Mouse (Mus musculus): ENCODE data around the gene Mdga1. TPM values are rescaled to one million over a fixed set of nuclear protein-coding genes. Genes with fewer than 3 reads are reported as not detected.

The Mdga1 gene
- total RNA-seq, 2 experiments from 2014 or later: 58.1 to 60.2 TPM

DNA sequence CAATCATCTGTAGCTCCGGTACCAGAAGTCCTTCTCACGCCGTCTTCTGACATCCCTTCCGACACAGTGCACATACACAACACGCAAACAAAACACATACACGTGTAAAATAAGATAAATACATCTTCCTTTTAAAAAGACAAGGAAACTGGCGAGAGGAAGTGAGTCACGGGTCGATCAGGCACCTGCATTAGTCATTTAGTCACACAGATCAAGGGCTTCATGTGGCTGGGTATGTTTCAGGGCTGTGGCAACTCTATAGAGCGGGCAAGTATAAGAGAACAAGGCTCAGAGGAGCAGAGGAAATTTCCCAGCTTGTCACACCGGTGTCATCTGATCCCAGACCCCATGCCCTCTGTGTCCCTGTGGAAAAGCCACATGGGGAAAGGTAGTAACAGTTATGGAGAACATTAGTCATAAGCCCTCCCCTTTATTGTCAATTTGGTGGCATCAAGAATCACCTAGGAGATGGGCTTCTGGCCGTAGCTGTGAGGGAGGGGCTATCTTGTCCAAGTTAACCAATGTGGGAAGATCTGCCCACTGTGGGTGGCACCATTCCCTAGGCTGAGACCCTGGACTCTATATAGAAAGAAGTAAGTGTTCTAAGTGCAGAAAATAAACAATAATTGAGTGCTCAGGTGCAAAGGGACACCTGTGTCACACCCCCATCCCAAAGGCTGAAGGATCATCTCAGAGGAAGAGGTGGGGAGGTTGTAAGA lies 35.6 kb downstream of the Mdga1 start:
- intact Hi-C loops (cut with DNase I): no loop called here
- no peak for DNase-seq (ENCODE audit: extremely low spot score in 1 of 2, low spot score in 2 of 2)

DNA sequence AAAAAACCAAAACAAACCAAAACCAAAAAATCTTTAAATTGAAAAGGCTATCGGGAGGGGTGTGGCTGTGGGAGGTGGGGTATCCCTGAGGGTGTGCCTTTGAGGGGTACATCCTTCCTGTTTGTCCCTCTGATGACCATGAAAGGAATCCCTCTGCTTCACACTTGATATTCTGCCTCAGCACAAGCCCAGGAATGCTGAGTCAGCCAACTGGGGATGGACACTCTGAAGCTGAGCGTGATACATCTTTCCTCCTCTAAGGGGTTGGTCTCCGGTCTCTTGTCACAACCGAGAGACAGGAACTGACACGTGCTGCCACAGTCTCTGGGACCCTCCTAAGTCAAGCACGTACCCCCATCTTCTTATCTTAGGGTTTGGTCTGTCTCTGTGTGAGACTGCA lies 37.1 kb downstream of the Mdga1 start:
- intact Hi-C loops (cut with DNase I): no loop called here
- no peak for DNase-seq (ENCODE audit: extremely low spot score in 1 of 2, low spot score in 2 of 2)

DNA sequence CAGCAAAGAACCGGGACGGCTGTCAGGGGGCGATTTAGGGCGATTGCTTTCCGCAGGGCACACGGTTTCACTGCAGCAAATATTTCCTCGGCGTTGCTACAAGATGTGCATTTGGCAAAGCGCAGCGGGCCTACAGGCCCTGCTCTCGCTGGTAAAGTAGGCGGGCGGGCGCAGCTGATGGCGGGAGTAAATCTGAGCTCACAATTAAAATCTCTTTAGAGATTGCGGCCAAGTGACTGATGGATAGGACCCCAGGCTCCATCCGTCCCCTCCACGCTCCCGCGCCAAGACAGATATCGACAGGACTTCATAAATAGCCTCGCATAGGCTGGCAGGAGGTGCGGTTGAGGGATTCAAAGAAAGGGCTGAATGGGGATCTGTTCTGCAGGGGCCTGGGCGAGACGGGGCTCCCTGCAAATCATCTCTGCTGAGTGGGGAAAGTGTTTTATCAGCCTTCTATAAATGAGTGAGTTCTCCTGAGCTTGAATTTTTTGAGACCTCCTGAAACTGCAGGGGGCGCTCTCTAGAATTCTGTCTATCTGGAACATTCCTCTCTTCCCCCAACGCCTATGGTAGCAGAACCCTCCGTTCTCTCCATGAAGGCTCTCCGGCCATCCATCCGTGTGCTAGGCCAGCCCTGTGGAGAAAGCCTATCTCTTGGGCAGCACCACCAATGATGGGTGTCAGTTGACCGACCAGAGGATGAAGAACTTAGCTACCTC lies 38.5 kb downstream of the Mdga1 start:
- no peak for DNase-seq (ENCODE audit: extremely low spot score in 1 of 2, low spot score in 2 of 2)
- intact Hi-C loops (cut with DNase I): no loop called here

DNA sequence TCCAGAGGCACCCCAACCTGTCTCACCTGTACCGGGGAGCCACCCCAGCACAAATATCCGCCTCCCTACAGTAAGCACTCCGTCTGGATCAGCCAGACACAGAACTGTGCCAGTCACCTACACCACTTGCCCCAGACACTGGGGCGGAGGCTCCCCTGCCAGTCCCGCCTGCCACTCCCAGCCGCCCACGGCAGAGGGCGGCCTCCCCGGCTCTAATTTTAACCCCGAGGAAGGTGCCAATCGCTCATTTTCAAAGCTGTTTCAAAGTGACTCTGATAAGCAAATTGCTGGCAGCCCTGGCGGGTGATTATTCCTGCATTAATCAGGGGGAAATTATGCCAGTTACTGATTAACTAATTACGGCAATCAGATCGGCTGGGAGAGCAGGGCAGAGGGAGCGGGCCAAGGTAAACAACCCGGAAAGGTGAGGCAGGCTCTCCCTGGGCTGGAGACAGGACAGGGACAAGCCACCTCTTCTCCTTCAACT lies 41.1 kb downstream of the Mdga1 start:
- DNase-seq (ENCODE audit: extremely low spot score in 1 of 2, low spot score in 2 of 2): no peak
- intact Hi-C loops (cut with DNase I): no loop called here

DNA sequence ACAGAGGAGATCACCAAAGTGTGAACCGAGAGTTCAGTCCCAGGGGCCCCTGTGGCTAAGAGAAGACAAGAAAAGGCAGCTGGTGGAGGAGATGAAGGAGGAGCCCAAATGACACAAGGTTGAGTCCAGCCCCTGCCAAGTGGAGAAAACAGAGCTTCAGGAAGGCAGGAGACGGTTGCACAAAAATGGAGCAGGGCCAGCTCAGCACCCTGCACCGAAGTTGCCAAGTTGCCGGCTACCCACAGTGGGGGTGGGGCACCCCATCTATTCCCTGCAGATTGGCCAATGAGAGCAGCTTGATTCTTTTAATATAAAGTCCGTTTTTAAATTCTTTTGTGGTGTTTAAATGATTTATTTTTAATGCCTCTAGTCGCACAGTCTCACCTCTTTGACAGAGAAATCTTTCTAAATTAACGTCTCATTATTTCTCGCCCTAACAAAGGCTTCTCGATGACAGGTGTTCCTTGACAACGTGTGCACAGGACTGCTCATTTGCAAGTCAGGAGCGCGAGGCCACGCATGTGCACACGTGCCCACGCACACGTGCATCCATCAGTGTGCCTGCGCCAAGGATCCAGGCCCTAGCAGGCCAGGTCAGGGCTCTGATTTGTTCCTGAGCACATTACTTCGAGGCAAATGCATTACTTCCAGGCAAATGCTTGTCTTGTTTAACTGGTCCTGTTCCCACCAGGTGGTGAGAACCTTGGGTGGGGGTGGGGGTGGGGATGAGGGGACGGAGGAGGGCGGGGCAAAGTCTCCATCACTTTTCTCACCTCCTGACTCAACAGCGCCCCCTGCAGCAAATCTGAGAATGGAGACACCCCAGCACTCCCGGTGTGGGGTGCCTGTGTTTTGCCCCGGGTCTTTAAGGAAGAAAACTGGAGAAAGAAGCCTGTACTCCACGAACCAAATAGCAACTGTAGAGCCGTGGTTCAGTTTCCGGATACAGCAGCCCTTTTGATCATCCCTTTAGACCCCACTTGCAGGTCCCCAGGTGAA lies 44.0 kb downstream of the Mdga1 start:
- DNase-seq (ENCODE audit: extremely low spot score in 1 of 2, low spot score in 2 of 2): no peak
- intact Hi-C loops (cut with DNase I): no loop called here

DNA sequence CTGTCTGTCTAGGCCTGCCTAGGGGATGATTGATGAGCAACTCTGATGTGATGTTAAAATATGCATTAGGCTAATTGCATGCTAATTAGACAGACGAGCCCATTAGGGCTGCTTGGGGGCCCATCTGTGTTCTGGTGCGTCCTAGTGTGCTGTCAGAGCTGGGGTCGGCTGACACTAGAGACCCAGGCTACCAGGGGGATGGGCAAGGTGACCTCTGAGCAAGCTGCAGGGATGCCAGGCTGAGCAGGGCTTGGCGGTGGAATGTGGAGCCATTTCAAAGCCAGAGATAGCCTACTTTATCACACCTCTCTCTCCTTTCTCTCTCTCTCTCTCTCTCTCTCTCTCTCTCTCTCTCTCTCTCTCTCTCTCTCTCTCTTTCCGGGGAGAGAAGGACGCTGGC lies 49.8 kb downstream of the Mdga1 start:
- no peak for DNase-seq (ENCODE audit: extremely low spot score in 1 of 2, low spot score in 2 of 2)
- intact Hi-C loops (cut with DNase I): no loop called here

DNA sequence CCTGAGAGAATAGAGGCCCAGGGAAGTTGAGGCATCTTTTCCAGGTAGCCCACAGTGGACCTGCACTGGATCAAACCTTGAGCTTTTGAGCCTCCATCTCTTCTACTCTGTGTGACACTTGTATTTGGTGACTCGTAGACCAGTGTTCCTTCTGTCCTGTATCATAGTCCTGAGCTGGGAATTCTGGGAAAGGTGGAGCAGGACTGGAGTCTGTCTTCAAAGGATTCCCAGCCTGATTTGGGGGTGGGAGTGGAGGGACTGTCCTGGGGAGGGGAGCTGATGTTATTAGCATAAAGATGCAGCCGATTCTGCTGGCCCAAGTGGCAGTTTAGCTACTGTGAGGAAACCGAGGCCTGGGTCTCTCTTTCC lies 50.4 kb downstream of the Mdga1 start:
- intact Hi-C loops (cut with DNase I): no loop called here
- no peak for DNase-seq (ENCODE audit: extremely low spot score in 1 of 2, low spot score in 2 of 2)

DNA sequence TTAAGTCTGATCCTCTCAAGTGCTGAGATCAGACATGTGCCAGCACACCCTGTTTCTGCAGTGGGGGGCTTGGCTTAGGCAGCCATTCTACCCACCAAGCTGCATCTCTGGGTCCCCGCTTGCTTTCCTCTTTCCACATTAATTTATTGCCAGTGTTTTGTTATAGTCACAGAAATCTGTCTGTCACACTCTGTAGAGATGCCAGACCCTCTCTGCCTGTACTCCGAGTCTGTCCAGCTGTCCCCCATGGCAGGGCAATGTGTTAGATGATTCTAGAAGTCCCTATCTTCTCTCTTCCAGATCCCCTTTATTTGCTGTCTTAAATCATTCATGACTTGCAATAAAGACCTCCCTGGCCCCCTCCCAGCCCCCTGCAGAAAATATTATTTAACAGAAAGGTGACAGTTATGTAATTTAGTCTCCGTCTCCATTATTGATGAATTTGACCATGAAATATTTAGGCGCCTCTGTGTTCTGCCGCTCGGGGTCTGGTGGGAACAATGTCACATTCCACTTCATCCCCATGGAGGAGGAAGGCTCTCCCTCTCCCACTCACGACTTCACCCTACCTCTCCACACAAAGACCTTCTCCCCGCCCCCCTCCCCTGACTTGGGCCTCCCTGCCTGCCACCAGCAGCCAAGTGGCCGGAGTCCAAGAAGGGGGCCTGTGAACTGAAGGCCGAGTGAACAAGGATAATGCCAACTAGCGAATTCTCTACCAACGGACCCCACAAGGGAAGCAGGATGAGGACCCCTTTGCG lies 50.9 kb downstream of the Mdga1 start:
- intact Hi-C loops (cut with DNase I): no loop called here
- DNase-seq (ENCODE audit: extremely low spot score in 1 of 2, low spot score in 2 of 2): no peak

DNA sequence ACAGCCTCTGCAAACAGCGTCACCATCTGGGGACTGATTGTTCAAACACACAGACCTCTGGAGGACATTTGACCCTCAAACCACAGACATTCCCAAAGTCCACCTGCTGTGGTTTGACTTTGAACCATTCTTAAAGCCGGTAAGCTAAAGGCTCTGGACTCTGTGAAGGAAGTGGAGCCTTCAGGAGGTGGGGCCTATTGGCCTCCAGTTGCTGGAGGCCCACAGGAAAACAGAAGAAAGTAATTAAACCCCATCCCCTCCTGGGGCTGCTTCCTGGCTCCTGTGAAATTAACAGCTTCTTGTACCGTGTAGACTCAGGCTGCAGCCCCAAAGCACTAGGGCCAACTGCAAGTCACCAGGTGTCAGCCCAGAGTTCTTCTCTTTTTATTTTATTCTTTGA lies 52.9 kb downstream of the Mdga1 start:
- no peak for DNase-seq (ENCODE audit: extremely low spot score in 1 of 2, low spot score in 2 of 2)
- intact Hi-C loops (cut with DNase I): no loop called here

DNA sequence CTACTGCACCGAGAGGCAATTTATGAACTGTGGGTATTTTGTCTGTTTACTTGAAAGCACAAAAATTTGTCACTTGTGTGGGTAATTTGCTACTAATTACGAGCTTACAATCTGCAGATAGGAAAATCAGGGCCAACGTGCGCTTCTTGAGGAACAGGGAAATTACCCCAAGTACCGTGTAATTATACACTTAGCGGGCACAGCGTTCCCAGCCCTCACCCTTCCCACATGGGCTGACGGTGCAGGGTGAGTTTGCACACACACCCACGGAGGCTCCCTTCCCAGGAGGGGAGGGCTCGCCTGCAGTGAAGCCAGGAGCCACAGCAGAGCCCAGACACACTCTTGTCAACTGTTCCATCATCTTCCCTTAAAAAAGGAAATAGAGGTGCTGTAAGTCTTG lies 54.1 kb downstream of the Mdga1 start:
- no peak for DNase-seq (ENCODE audit: extremely low spot score in 1 of 2, low spot score in 2 of 2)
- intact Hi-C loops (cut with DNase I): no loop called here

DNA sequence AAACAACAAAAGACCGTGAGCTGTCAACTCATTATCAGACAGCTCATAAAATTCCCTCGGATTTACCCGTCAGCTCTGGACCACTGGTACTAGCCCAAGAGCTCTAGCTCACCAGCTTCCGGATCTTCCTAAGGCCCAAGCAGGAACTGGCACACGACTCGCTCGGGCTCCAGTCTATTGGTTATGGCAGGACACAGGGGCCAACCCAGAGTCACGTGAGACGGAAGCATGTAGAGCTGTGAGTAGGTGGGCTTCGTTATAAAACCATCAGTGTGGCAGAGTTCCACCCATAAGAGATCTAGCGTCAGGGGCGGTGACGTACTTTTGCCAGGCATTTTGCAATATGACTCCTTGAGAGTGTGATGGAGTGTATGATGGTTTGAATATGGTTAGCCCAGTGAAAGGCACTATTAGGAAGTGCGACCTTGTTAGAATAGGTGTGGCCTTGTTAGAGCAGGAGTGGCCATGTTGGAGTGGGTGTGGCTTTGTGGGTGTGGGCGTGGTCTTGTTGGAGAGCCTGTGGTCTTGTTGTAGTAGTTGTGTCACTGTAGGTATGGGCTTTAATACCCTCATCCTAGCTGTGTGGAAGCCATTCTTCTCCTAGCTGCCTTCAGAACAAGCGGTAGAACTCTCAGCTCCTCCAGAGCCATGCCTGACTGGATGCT lies 56.5 kb downstream of the Mdga1 start:
- no peak for DNase-seq (ENCODE audit: extremely low spot score in 1 of 2, low spot score in 2 of 2)
- intact Hi-C loops (cut with DNase I): no loop called here

DNA sequence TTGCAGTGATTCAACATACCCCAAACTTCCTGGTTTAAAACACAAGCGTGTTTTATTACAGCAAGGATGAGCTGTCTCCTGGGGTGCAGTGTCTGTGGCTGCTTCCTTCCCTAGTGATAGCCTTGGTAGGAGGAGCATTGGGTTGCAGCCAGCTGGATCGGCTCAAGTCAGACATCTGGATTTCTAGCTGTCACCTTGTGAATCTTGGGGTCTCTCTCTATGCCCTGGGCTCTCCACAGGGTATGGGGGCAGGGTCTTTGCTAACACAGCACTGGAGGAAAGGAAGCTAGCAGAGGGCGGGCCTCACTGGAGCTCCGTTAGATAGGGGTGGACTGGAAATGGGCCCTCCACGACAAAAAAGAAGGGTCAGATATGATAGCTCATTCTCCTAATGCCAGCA lies 57.2 kb downstream of the Mdga1 start:
- intact Hi-C loops (cut with DNase I): no loop called here
- DNase-seq (ENCODE audit: extremely low spot score in 1 of 2, low spot score in 2 of 2): no peak

DNA sequence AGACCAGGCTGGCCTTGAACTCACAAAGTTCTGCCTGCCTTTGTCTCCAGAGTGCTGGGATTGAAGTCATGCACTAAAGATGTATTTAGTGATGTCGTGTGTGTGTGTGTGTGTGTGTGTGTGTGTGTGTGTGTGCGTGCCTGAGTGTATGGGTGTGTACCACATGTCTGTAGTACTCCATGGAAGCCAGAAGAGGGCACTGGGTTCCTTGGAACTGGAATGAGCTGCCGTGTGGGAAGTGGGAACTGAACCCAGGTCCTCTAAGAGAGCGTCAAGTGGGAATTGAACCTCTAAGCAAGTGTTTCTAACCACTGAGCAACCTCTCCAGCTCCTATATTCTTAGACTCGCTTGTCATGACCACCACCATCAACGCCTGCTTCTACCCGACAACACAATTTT lies 60.9 kb downstream of the Mdga1 start:
- intact Hi-C loops (cut with DNase I): no loop called here
- DNase-seq (ENCODE audit: extremely low spot score in 1 of 2, low spot score in 2 of 2): no peak

DNA sequence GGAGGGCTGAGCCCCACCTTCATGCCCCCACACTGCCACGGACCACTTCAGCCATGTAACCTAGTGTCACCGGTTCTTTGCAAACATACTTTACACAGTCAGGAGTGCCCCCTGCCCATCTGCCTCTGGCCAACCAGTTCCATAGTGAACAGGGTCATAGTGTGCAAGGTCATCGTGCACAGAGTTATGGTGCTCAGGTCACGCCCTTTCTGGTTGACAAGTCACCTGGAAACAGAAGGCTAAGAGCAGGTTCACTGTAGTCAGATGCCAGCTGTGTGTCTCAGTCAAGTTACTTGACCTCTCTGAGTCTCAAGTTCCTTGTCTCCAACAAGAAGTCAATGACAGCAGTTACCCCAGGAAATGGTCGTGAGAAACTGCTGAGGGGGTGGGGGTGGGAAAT lies 65.2 kb downstream of the Mdga1 start:
- no peak for DNase-seq (ENCODE audit: extremely low spot score in 1 of 2, low spot score in 2 of 2)
- intact Hi-C loops (cut with DNase I): no loop called here

DNA sequence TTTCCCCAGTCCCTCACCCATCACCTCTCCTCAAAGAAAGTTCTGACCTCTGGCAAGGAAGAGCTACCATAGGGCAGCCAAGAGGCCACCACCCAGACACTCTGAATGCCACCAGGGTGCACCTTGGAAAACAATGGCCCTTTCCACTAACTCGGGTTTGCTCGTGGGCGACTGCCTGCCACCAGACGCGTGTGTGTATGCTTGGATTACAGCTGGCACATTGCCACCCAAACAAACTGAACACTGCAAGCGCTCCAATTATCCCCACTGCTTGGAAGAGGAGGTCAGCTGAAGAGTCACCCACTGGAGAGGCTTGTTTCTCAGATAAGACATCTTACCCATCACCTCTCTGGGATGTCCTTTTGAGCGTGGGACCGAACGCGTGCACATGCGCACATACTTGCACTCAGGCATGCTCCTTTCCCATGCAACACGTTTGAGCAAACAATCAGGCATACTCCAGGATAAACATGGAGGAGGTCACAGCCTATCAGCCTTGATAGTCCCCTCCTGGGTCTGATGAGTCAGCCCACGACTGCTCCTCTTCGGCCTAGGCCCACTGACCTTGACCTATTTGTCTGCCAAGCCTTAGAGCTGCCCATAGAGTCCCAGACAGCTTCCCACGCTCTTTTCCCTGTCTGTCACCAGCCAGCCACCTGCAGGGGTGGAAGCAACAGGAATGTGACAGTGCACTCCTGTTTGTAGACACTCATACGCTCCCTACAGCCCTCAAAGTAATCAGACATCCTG lies 67.3 kb downstream of the Mdga1 start:
- intact Hi-C loops (cut with DNase I): no loop called here
- DNase-seq (ENCODE audit: extremely low spot score in 1 of 2, low spot score in 2 of 2): peak in 1 of 2 experiments; percentile 49

DNA sequence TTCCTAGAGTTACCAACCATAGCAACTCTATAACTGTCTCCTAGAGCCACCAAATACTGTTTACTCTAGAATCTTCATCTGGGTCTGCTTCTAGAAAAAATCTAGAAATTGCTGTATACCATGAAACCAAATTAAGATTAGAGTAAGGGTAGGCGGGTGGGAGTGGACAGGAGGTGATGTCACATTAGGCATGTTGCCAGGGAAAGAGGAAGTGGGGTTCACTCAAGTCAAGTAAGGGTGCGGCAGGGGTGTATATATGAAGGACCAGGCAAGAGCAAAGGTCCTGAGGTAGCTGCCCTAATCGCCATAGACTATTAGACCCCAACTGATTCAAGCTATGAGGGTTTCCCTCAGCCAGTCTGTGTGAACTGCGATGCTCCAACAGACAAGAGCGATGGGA lies 69.6 kb downstream of the Mdga1 start:
- DNase-seq (ENCODE audit: extremely low spot score in 1 of 2, low spot score in 2 of 2): no peak
- intact Hi-C loops (cut with DNase I): no loop called here

DNA sequence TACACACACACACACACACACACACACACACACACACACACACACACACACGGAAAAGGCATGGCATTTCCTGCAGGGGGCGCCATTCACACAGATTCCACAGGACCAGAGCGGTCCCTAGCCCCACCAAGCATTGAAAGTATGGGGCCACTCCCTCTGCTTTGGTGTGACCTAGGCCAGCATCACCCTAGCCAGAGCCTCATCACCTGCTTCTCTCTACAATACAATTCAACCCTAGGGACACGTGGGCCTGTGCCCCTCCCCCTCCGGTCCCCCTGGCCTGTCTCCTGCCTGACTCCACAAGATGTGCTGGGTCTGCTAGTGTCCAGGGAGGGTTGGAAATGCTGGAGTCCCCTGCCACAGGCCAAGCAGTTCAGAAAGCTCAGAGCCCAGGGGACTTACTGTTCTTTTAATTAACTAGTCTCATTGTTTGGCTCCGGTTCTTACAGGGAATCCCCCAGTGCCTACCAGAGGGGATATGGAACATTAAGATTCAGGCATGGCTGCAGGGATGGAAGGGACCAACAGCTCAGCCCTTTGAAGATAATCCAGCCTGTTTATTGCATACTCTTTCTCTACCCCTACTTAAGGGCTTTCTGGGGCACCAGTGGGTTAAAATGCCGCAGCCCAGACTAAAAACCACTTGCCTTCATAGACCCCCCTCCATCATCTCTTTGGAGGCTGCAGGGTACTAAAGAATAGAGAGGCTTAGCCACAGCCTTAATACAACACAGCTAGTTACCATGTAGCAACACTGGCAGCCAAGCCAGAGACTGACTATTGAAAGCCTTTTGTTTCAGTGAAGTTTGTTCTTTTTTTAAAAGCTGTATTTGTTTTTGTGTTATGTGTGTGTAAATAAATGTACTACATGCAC lies 73.5 kb downstream of the Mdga1 start:
- intact Hi-C loops (cut with DNase I): loop anchor here (10.0 kb wide), 2 partner anchors 208 to 308 kb away; no protein-coding TSS in a partner anchor

More for the DNA sequence above, 73.5 kb downstream of the Mdga1 start:
- peak in 1 of 2 experiments; percentile 56 for DNase-seq (ENCODE audit: extremely low spot score in 1 of 2, low spot score in 2 of 2)

Measured in left cerebral cortex, postnatal 10 days (tissue).